Mouse (Mus musculus): ENCODE measurements at regions not wholly inside any gene's neighbourhood (a gene's known extent, or its start where the extent isn't known, plus 50 kb on each side); places are given as distances from the start of the nearest gene placed in this dataset.

DNA sequence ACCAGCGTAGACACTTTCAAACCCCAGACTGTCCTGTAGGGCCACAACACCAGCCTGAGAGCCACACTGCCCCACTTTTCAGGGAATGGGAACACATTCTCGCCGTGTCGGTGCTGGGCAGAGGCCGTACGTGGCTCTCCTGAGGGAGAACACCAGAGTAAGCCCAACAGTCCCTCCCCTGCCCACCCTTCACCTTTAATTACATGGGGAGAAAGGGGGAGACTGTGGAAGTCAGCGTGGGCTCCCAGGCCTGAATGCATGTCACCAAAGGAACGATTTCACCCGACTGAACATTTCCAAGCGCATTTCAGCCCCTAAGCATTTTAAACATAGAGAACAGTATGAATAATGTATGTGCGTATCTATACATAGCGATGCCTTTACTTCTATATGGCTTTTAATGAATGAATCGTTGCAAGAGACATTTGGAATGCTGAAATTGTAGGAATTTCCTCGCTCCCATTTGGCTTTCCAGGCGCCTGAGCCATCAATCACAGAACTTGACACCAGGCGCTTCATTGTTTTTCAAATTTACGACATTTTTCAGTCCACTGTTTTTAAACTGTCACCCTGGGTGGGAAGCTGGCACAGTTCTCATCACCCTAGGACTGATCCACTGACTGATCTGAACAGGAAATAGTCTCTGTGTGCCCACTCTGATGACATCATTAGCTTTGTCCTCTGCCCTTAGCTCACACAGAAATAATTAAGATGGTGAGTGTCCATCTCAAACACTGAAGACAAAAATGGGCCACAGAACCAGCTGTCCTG lies 152.3 kb downstream of the Atp23 start:
- DNase-seq (ENCODE audit: low read depth) = no peak

DNA sequence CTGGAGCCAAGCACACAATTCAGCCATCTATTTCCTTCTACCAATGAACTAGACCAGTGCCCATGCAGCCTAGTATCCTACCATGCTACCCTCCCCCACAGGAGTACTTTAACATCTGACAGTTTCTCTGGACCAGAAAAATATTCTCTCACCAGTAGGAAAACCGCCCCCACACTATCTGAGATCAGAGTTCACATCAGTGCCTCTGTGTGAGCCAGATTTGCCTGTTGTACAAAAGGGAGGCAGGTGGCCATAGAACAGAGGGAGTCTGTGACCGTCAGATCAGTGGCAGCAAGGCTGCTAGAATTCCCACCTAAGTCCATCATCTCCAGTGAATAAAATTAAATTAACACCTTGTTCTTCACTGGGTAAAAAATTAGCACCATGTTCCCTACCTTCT lies 166.5 kb downstream of the Atp23 start:
- DNase-seq (ENCODE audit: low read depth) = no peak

- DNase-seq (ENCODE audit: low read depth) = no peak
Measured at GRCm38 (mm10) chr10:126727840-126728239, 173.3 kb downstream of the Atp23 start.

DNA sequence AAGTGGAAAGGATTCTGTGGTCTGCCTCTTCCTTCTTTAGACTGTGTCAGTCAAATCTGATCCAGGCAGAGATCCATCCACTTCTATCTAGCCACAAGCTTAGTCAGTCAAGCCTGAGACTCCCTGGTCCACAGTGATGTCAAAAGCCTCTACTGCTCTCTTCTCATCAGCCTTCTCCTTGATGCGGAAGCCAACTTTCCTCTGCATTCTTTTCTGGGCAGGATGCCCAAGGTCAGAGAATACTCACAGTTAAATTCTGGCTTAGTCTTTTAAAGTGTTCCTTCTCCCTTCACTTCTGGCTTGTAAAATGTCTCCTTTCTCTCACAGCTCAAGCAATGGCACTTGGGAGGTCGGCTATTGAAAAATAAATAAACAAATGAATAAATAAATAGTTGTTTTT lies 183.2 kb downstream of the Atp23 start:
- DNase-seq (ENCODE audit: low read depth) = no peak

DNA sequence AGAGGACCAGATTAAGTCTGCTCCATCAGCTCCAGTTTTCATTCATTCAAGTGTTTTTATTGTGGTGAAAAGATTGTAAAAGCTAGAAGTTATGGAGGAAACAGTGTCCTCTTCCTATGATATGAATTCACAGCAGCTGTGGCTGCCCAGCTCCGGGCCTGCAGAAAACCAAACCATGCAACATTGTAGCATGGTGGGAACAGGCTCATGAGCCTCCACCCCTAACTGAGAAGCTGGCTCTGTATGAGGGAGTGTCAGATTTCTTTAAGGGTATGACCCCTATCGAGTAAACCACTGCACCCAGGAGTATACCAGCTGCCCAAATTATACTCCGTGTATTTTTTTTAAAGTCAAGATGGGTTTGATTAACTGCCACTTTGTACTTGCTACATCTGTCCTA lies 189.4 kb downstream of the Atp23 start:
- DNase-seq (ENCODE audit: low read depth) = no peak

DNA sequence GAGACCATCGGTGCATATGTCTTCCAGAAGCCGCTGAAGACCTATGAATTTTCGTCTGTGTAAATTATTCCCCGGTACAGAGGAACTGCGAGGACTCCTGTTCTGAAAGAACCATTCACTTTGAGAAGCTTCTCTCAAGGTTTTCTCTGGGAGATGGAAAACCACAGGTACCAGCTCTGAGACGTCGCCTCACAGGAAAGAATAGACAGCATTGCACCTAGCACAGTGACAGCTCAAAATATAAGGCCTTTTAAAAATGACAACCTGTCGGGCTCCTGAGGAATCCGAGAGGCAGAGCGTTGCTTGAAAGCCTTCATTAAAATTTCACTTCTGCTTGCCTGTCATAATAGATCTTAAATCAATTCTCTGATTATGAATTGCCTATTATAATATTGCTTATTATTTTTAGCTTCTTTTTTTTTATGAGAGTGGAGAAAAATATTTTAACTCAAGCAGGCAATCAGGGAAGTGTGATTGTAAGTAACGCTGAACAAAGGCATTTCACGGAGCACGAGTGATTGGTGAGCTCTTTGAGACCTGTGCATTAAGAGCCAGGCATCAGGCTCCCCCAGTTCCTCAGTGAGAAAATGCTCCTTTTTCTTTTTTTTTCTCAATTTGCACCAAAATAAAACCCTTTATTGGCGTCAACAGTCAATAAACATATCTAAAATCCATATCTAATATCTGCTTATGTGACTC lies 191.8 kb downstream of the Atp23 start:
- no peak for DNase-seq (ENCODE audit: low read depth)

GRCm38 (mm10) chr10:126708730-126709129 lies 192.4 kb downstream of the Atp23 start:
- no peak for DNase-seq (ENCODE audit: low read depth)

GRCm38 (mm10) chr10:126708215-126708614 lies 192.9 kb downstream of the Atp23 start:
- no peak for DNase-seq (ENCODE audit: low read depth)

DNA sequence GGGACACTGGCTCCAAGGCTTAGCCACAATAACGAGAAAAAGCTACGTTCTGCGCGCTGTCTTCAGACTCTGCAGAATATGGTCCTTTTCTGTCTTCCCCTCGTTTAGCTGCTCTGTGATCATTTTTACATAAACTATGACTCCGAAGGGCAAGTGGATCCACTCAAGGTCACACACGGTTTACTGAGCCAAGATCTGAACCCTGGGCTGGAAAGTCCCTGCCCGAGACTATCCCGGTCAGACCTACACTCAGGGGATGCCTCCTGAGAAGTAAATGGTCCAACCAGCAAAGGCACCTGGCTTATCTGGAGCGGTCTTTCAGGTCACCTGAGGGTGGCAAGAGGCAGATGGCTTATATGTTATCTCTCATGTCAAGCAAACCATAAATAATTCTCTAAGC lies 204.1 kb downstream of the Atp23 start:
- DNase-seq (ENCODE audit: low read depth) = no peak

DNA sequence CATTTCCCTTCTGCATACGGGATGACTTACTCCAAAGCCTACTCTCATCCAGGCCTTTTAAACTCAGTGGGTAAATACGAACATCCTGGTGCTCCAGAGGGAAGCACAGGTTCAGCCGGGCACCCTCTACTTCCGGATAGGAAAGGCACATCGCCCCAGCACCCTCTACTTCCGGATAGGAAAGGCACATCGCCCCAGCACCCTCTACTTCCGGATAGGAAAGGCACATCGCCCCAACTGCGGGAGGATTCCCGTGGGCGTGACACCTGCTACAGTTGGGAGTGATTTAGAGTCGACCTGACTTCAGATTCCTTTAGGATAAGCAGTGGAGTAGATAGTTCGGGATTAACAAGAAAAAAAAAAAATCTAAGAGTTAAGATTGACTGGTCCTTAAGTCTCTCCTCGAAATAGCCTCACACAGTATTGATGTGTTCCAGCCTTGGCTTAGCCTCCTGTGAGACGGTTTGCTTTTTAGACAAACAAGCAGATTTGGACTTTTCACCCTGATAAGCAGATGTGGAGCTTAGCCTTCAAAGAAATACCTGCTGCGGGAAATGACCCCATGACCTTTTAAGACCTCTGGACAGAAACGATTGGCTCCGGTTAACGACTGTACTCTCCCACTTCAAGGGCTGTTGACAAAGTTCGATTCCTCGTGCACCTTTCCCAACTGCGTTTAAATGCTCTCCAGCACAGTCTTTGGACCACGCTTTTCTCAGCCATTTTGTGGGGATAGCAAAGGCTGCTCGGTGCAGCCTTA lies 210.1 kb downstream of the Atp23 start:
- no peak for DNase-seq (ENCODE audit: low read depth)

DNA sequence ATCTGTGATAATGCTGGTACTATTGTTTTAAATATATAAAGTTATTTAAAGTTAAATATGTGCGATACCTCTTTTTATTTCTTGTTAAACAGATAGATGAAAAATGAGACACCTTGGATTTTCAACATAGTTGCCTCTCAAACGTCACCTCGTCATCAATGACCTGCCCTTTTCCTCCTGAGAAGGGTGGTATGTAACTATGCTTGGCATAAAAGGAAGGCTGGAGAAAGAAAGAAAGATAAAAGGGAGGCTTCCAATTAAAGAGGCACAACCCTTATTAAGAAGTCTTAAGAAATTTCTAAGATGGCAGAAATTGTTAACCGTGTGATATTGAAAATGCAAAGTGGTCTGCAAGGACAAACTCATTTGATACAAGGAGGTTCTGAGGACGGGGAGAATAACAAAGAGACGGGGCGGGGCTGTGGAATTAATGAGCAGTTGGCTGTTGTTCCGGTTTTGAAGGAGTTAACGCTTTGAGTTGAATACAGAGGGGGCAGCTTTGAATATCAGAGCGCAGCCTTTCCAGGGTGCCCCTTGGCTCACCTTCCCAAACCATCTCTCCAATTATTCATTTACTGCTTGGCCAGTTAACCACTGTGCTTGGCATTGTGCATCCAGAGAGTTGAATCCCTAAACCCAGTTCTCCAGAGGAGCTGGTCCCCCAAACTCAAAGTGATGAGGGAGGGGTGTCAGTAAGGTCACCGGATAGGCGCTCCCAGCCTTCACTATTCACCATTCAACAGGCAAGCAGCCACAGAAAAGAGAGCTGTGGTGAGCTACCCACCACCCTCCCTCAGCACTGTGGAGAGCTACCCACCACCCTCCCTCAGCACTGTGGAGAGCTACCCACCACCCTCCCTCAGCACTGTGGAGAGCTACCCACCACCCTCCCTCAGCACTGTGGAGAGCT lies 220.6 kb downstream of the Atp23 start:
- no peak for DNase-seq (ENCODE audit: low read depth)

- no peak for DNase-seq (ENCODE audit: low read depth)
Measured at GRCm38 (mm10) chr10:126679224-126680120, 221.7 kb downstream of the Atp23 start.

GRCm38 (mm10) chr10:126673437-126673836 lies 227.7 kb downstream of the Atp23 start:
- DNase-seq (ENCODE audit: low read depth) = no peak

GRCm38 (mm10) chr10:126664408-126665083 lies 236.6 kb downstream of the Atp23 start:
- no peak for DNase-seq (ENCODE audit: low read depth)

- DNase-seq (ENCODE audit: low read depth) = no peak
Measured at GRCm38 (mm10) chr10:126663461-126664013, 237.6 kb downstream of the Atp23 start.

GRCm38 (mm10) chr10:126662765-126663164 lies 238.4 kb downstream of the Atp23 start:
- no peak for DNase-seq (ENCODE audit: low read depth)

- DNase-seq (ENCODE audit: low read depth) = no peak
Measured at GRCm38 (mm10) chr10:126661095-126661615, 240.0 kb downstream of the Atp23 start.

- no peak for DNase-seq (ENCODE audit: low read depth)
Measured at GRCm38 (mm10) chr10:126660024-126660423, 241.1 kb downstream of the Atp23 start.

DNA sequence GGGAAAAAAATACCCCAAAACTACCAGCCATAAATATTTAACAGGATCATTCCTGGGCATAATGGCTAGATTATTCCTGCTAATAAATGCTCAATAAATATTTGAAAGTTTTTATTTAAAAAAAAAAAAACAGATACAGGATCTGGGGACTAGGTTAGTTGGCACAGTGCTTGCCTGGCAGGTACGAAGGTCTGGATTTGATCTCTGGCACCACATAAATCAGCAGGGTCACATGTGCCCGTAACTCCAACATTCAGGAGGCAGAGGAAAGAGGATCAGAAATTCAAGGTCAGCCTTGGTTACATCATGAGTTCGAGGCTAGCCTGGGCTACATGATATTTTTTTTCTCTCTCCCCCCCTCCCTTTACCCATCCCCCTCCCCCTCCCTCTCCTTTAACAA lies 248.5 kb downstream of the Atp23 start:
- no peak for DNase-seq (ENCODE audit: low read depth)

DNA sequence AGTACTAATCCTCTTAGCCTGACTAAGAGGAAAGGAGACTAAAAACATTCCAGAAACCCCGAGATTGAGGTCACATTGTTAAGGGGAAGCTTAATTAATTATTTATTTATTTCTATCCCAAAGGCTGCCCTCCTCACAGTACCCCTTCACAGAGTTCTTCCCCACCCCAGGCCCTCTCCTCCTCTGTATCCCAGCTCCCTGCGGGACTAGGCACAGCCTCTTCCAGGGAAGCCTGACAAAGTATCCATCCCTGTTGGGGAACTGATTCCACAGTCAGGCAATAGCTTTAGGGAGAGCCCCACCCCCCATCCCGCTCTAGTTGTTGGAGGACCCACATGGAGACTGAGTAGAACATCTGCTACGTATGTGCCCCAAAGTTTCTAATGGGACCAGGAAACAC lies 254.6 kb downstream of the Atp23 start:
- no peak for DNase-seq (ENCODE audit: low read depth)
